Mouse (Mus musculus) liver, adult 2 months (tissue): ENCODE results near the gene Lman2. TPM values are rescaled to one million over a fixed set of nuclear protein-coding genes. Genes with fewer than 3 reads are reported as not detected.

Experiments
- DNase-seq: peaks from one replicate; pipeline ENCODE4 v3.0.0-alpha.2; 2011; ENCODE audit warnings: low read depth, low spot score; ENCODE audit errors: extremely low read depth
- H3K27ac ChIP-seq: fragments of 200-500 bp; replicated peaks from 2 replicates; pipeline ENCODE4 v1.5.1; 2012; ENCODE audit warnings: low read depth, mild to moderate bottlenecking, control low read depth, inconsistent platforms, low read length; ENCODE audit not compliant: insufficient read depth
- H3K27me3 ChIP-seq: fragments of 200-500 bp; 2 replicates; pipeline ENCODE4 v1.6.1; 2012; ENCODE audit warnings: mild to moderate bottlenecking, moderate library complexity, low read length, inconsistent platforms; ENCODE audit not compliant: control insufficient read depth, insufficient read depth
- H3K36me3 ChIP-seq: fragments of 200-500 bp; 2 replicates; pipeline ENCODE4 v1.6.1; 2012; ENCODE audit warnings: low read length, inconsistent platforms; ENCODE audit not compliant: control insufficient read depth, insufficient read depth
- H3K4me1 ChIP-seq: fragments of 200-500 bp; 2 replicates; pipeline ENCODE4 v1.6.1; 2011; ENCODE audit warnings: low read length; ENCODE audit not compliant: control insufficient read depth, insufficient read depth
- H3K4me3 ChIP-seq: fragments of 200-500 bp; 2 replicates; pipeline ENCODE4 v1.5.1; 2011; ENCODE audit warnings: low read depth, mild to moderate bottlenecking, control low read depth, low read length, moderate library complexity; ENCODE audit not compliant: insufficient read depth
- H3K79me2 ChIP-seq: fragments of 200-500 bp; 2 replicates; pipeline ENCODE4 v1.6.1; 2012; ENCODE audit warnings: inconsistent platforms, mild to moderate bottlenecking, low read length, moderate library complexity; ENCODE audit not compliant: control insufficient read depth, insufficient read depth
- H3K9ac ChIP-seq: fragments of 200-500 bp; 2 replicates; pipeline ENCODE4 v1.6.1; 2012; ENCODE audit warnings: low read depth, mild to moderate bottlenecking, control low read depth, inconsistent platforms, low read length
- CTCF ChIP-seq: fragments of 200-500 bp; IDR thresholded peaks from 2 replicates; pipeline ENCODE4 v1.5.1; 2011; ENCODE audit warnings: low read depth, low read length, control low read depth
- POLR2A ChIP-seq: fragments of 200-500 bp; IDR thresholded peaks from 2 replicates; pipeline ENCODE4 v1.6.1; 2011; ENCODE audit warnings: low read length, control low read depth; ENCODE audit not compliant: insufficient read depth; ENCODE audit errors: extremely low read depth
- WGBS: fragments of 180-500 bp; shearing (Covaris S2); methylation state at CpG from one replicate; pipeline ENCODE4 v1.1.7; 2018; 5-methylcytosine and 5-hydroxymethylcytosine counted together
- polyA plus RNA-seq: library from polyadenylated mRNA; depleted of rRNA; stranded (reverse); fragments of >200 nt; gene quantifications from 2 replicates; pipeline ENCODE4 v1.2.3, GENCODE M21; 2012
- total RNA-seq: library from RNA; depleted of rRNA; stranded (reverse); fragments of >200 nt; gene quantifications from 2 replicates; pipeline ENCODE4 v1.2.3, GENCODE M21; 2014

Lman2 gene
- total and polyA plus RNA-seq, 2 experiments: 112 to 136 TPM

DNA sequence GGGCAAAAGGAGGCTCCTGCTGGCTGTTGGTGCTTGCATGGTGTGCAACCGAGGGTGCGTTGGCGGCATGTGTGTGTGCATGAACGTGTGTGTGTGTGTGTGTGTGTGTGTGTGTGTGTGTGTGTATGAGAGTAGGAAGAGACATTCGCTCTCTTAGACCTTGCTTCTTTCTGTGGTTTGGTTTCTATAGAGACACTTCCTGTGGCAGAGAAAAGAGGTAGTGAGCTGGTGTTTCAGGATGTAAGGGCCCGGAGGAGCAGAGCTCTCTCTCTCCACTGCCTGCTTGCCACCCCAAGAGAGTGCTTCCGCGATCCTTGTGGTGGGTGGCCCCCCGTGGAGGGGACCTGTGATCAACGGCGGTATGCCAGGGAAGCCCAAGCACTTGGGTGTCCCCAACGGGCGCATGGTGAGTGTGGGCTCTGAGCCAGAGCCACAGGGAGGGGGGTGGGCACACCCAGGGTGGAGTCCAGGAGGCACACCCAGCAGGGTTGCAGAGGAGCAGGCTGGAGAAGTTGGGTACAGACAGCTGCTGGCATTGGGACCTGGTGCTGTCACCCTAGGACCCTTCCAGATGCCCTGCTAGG is 7.0 kb upstream of the Lman2 start, which contains the start of gene Rgs14:
TSS of gene Rgs14 (plus strand) at position 202 of the 584 bp plus-strand sequence.
- peaks cover 2% of the 10 kb centered on the region; the same call in 1 of the 2 replicates for H3K4me1 ChIP-seq
- no peaks in the 10 kb centered on the region for H3K79me2 ChIP-seq
- peak within 1 kb of the TSS; percentile 50 for H3K9ac ChIP-seq
- 67% methylated on average over 13 of the region's 13 CpGs for WGBS
- no peaks in the 10 kb centered on the region for H3K27me3 ChIP-seq
- H3K27ac ChIP-seq: no peak within 1 kb of the TSS
- DNase-seq: peak; percentile 31
- peak within 1 kb of the TSS; percentile 54 for H3K4me3 ChIP-seq
- no peaks in the 10 kb centered on the region for H3K36me3 ChIP-seq
- no peak for TF ChIP-seq CTCF
- TF ChIP-seq POLR2A: no peak

GRCm38 (mm10) chr13:55368401-55368800 is 5.8 kb upstream of the Lman2 start:
- TF ChIP-seq POLR2A: no peak
- TF ChIP-seq CTCF: 0 out of 2 replicates have a peak, but pooled peaks have one; percentile 13
- no peaks in the 10 kb centered on the region for H3K27me3 ChIP-seq
- WGBS: 82% methylated on average over 7 of the region's 7 CpGs
- no peak overlapping the region for H3K4me3 ChIP-seq
- peaks cover 2% of the 10 kb centered on the region; the same call in 1 of the 2 replicates for H3K4me1 ChIP-seq
- H3K9ac ChIP-seq: no peak overlapping the region
- H3K79me2 ChIP-seq: no peaks in the 10 kb centered on the region
- H3K36me3 ChIP-seq: no peaks in the 10 kb centered on the region
- no peak for DNase-seq
- H3K27ac ChIP-seq: no peak overlapping the region

DNA sequence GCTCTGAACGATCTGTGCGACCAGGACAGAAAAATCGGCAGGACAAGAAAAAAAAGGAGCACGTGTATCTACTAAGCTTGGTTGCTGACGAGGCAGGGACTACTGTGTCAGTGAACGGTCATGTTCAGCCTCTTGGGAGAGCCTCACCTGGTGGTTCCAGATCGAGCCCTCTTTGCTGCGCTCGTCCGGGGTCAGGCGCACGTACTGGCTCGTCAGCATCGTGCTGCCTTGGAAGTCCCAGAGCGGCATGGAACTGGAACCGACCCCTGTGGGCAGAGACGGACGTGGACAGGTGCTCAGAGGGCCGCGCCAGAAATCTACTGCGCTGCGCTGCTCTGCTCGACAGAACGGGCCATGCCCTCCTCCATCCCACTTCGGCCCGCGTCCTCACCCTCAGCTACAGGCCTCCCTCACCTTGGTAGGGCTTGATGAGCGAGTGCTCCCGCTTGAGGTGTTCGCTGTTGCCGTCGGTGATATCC is 570 bp downstream of the Lman2 start:
- TF ChIP-seq CTCF (no peak), POLR2A (no peak)
- under 1% methylated on average over 32 of the region's 32 CpGs for WGBS
- H3K4me3 ChIP-seq: peak overlapping the region; percentile 85
- H3K36me3 ChIP-seq: peaks cover 21% of the 10 kb centered on the region
- DNase-seq: no peak
- peaks cover 31% of the 10 kb centered on the region for H3K79me2 ChIP-seq
- H3K9ac ChIP-seq: peak overlapping the region; percentile 90
- H3K27me3 ChIP-seq: no peaks in the 10 kb centered on the region
- H3K27ac ChIP-seq: peak overlapping the region; percentile 85
- peaks cover 10% of the 10 kb centered on the region for H3K4me1 ChIP-seq

DNA sequence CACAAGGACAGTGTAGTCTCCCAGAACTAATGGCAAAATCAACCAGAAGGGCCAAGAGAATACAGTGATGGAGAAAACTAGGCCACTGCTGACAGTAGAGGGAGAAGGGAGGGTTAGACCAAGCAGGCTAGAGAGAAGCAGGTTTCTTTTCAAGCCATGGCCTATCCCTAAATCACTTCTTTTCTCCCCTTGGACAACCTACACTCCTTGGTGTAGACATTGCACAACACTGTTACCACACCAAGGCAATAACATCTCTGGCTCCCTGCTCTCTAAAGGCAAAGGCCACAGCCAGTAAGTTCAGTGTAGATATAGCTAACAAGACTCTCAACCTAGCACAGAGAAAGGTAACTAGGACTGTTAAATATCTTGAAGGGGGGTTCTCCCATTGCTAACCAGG is 1.4 kb downstream of the Lman2 start:
- Histone ChIP-seq H3K9ac (peak overlapping the region; percentile 90), H3K36me3 (peaks cover 22% of the 10 kb centered on the region)

DNA sequence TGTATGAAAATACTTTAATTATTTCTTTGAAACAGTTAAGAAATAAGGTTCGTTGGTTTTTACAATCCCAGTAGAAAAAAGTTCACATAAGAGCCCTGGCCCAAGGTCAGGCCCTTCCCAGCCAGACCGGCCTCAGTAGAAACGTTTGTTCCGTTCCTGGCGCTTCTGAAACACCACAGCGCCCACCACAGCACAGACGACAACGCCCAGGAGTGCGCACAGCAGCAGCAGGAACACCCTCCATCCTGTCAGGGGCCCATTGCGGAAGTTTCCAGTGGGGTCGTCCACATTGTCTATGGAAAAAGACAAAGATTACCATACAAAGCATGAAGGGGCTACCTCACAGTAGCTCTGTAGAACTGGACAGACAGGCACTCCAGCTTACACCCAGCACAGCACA is 15.8 kb downstream of the Lman2 start:
- no peak overlapping the region for H3K4me3 ChIP-seq
- H3K79me2 ChIP-seq: no peaks in the 10 kb centered on the region
- H3K27ac ChIP-seq: no peak overlapping the region
- H3K27me3 ChIP-seq: no peaks in the 10 kb centered on the region
- DNase-seq: no peak
- 85% methylated on average over 11 of the region's 11 CpGs for WGBS
- H3K36me3 ChIP-seq: peaks cover 43% of the 10 kb centered on the region
- TF ChIP-seq POLR2A (no peak), CTCF (no peak)
- no peak overlapping the region for H3K9ac ChIP-seq
- no peaks in the 10 kb centered on the region for H3K4me1 ChIP-seq

More for the DNA sequence above, 1.4 kb downstream of the Lman2 start:
- H3K79me2 ChIP-seq: peaks cover 37% of the 10 kb centered on the region
- peaks cover 10% of the 10 kb centered on the region for H3K4me1 ChIP-seq
- H3K27ac ChIP-seq: peak overlapping the region; percentile 85
- H3K4me3 ChIP-seq: peak overlapping the region; percentile 85
- no peaks in the 10 kb centered on the region for H3K27me3 ChIP-seq
- DNase-seq: peak; percentile 88
- no peak for TF ChIP-seq CTCF
- no peak for TF ChIP-seq POLR2A

- no peaks in the 10 kb centered on the region for H3K4me1 ChIP-seq
- TF ChIP-seq POLR2A: no peak
- no peak for TF ChIP-seq CTCF
- H3K4me3 ChIP-seq: no peak overlapping the region
- H3K27ac ChIP-seq: no peak overlapping the region
- DNase-seq: no peak
- H3K9ac ChIP-seq: no peak overlapping the region
- H3K79me2 ChIP-seq: no peaks in the 10 kb centered on the region
- H3K27me3 ChIP-seq: no peaks in the 10 kb centered on the region
- peaks cover 30% of the 10 kb centered on the region for H3K36me3 ChIP-seq
- 87% methylated on average over 7 of the region's 7 CpGs for WGBS
Observed at GRCm38 (mm10) chr13:55344286-55344685, 18.3 kb downstream of the Lman2 start.
